Mouse (Mus musculus) Muller cell, postnatal 12 days (primary cell): ENCODE results near the gene Atp6v1g2.

Experiments
- DNase-seq: peaks from one replicate; pipeline ENCODE4 v3.0.0-alpha.2; 2015; ENCODE audit errors: inconsistent ontology term

Gene Atp6v1g2

DNA sequence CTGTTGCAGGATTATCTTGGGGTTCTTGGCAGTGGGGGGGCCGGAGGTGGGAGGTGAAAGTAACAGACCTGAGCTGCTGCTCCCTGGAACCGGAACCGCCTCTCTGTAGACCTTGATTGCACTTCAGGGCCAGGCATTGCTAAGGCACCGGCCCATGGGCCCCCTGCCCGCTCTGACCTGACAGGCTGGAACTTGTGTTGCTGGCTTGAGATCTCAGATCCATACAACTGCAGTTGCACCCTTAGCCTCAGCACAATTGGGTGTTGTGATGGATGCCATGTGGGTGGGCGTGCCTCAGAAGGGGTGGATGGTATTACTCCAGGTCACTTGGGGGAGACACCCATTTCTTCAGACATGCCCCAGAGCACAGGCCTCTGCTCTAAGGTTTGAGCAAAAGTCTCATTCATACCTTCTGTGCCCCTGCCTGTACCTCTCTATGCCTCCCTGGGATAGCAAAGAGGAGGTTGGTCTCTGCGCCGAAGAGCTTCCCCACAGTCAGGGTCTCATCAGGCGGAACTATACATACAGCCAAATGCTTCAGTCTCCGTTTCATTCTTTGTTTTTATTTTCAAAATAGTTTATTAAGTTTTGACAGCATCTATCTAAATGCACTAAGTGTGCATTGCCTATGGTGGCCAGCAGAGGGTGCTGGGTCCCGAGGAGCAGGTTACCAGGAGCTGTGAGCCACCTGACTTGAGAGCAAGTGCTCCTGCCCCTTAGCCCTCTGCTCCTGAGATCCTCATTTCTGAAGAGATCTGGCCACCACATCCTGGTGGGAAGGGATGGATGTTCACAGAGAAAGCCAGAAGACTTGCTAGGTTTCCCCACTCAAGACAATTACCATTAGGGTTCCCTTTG is 21.0 kb downstream of the Atp6v1g2 start:
- no peak for DNase-seq

- DNase-seq = no peak
Observed at GRCm38 (mm10) chr17:35255301-35255700, 21.8 kb downstream of the Atp6v1g2 start.

DNA sequence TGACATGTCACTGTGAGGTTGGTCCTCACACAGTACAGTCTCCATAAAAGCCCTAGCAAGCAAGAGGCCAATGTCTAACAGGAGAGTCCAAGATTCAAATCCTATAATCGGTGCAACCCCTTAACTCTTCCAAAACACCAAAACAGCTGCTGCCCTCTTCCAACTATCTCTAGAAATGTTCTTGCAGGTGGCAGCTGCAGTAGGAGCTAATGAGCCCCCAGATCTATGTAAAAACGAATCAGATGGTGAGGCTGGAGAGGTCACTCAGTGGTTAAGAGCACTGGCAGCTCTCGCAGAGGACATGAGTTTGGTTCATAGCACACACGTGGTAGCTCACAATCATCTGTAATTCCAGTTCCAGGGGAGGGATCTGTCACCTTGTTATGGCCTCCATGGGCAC is 22.2 kb downstream of the Atp6v1g2 start:
- no peak for DNase-seq

DNA sequence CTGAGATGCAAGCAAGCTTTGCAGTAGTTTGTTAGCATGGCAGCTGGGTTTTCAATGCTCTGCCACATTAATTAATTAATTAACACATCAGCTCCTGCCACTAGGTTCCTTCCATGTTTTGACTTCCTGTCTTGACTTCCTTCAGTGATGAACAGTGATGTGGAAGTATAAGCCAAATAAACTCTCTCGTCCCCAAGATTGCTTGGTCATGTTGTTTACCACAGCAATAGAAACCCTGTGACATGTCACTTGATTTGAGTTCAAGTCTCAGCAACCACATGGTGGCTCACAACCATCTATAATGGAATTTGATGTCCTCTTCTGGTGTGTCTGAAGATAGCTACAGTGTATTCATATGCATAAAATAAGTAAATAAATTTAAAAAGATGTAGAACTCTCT is 23.9 kb downstream of the Atp6v1g2 start:
- no peak for DNase-seq

DNA sequence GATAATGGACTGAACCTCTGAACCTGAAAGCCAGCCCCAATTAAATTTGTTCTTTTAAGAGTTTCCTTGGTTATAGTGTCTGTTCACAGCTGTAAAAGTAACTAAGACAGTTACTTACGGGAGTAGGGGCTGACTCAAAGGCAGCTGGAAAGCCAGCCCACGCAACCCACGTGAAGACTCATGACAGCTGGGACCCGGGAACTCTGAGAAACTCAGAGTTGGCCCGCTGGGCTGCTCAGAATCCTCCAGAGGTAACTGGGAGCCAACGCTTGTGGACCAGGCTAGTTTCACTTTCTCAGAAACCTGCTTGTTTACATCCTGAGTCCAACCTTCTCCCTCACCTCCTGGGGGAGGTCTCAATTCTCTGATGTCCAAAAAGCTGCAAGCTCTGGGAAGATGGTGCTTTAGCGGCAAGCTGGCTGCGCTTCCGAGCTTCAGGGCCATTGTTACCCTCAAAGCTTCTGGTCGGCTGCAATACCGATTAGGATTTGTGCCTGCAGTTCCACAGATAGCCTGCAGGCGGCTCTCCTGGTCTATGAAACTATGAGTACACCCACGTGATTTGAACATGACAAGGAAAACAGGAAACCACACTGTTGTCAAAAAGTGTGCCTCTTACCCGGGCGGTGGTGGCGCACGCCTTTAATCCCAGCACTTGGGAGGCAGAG is 24.5 kb downstream of the Atp6v1g2 start:
- DNase-seq = peak; percentile 81

DNA sequence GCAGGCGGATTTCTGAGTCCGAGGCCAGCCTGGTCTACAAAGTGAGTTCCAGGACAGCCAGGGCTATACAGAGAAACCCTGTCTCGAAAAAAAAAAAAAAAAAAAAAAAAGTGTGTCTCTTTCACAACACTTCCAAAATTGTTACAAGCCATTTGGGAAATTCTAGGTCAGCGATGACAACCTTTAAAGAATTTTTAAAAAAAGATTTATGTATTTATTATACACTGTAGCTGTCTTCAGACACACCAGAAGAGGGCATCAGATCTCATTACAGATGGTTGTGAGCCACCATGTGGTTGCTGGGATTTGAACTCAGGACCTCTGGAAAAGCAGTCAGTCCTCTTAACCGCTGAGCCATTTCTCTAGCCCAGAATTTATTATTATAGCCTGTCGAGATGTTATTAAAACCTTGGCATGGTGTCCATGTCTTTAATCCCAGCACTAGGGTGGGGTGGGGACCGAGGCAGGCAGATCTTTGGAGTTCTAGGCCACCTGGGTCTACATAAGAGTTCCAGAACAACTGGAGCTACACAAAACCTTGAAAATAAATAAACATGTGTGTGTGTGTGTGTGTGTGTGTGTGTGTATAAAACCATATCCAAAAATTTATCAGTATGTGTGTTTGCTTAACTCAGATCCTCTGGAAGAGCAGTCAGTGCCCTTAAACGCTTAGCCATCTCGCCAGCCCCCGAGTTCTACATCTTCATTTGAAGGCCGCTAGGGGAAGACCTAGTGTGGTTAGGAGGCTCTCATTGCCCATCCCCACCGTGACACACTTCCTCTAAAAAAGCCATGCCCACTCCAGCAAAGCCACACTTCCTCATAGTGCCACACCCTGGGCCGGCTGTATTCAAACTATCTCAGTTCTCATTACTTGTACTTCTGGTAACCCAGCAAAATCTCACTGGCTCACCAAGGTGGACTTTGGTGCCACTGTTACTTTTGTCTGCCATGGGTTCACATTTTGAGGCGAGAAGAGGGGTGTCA is 25.3 kb downstream of the Atp6v1g2 start:
- DNase-seq = no peak

GRCm38 (mm10) chr17:35259621-35260020 is 26.2 kb downstream of the Atp6v1g2 start:
- no peak for DNase-seq

DNA sequence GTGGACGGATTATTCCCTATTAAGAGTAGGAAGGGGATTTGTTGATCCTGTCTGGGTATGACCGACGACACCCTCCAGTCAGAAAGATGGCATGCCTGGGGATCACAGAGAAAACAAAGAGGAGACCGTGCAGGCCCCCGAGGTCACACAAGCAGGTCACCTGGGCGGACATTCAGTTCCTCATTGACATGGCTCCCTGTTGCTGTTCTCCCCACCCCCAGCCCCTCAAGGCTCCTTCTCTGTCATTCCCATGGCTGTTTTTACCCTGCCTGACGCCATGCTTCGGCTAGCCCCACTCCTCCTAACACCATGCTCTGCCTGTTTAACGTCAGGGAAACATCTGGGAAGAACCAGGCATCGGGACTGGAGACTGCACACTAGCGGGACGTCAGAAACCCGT is 28.2 kb downstream of the Atp6v1g2 start:
- no peak for DNase-seq

DNA sequence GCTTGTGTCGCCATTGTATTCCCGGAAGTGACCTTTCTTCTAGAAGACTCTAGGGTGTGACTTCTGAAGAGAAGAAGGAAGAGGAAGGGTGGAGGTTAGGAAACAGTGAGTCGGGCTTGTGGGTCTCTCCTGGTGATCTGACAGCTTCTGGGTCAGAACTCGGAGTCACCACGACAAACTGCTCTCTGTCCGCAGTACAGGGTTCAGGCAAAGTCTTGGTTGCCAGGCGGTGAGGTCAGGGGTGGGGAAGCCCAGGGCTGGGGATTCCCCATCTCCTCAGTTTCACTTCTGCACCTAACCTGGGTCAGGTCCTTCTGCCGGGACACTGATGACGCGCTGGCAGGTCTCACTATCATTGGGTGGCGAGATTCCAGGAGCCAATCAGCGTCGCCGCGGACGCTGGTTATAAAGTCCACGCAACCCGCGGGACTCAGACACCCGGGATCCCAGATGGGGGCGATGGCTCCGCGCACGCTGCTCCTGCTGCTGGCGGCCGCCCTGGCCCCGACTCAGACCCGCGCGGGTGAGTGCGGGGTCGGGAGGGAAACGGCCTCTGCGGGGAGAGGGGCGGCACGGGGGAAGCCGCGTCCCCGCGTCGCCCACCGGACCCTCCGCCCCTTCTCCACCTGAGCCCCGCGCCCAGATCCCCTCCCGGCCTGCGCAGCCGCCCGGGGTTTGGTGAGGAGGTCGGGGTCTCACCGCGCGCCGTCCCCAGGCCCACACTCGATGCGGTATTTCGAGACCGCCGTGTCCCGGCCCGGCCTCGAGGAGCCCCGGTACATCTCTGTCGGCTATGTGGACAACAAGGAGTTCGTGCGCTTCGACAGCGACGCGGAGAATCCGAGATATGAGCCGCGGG is 29.4 kb downstream of the Atp6v1g2 start, which contains the start of gene H2-D1:
Gene H2-D1, plus strand, starts transcription at position 67 of the 859 bp plus-strand sequence.
- DNase-seq = peak; percentile 89

GRCm38 (mm10) chr17:35263523-35263883 is 30.0 kb downstream of the Atp6v1g2 start:
- DNase-seq = peak; percentile 59

DNA sequence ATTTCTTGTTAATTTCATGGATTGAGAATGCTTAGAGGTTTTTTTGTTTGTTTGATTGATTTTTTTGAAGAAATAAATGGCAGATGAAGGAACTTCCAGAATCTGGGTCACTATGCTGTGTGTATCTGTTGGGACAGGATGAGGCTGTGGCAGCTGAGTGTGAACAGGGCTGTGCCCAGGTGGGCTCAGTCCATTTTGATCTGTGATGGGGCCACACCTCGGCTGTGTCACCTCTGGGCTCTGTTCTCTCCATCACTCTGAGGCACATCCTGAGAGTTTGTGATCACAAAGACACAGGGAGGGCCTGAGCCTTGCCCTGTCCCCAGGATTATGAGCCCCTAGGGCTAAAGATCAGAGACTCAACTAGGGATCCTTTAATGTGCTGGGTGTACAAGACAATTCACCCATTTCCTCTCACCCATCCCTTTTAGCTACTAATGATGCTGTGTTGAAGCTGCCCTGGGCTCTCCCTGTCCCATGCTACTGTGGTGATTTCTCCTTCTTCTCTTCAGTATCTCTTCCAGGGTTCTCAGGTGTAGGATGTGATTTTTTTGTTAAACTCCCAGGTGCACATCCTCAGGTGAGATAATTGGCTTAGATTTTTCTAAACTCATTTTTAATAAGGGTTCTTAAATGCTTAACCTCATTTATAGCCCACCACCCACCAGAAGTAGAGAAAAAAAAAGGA is 34.1 kb downstream of the Atp6v1g2 start:
- no peak for DNase-seq

- DNase-seq = peak; percentile 81
Observed at GRCm38 (mm10) chr17:35269653-35270347, 36.3 kb downstream of the Atp6v1g2 start.

- no peak for DNase-seq
Observed at GRCm38 (mm10) chr17:35272249-35272648, 38.8 kb downstream of the Atp6v1g2 start.

DNA sequence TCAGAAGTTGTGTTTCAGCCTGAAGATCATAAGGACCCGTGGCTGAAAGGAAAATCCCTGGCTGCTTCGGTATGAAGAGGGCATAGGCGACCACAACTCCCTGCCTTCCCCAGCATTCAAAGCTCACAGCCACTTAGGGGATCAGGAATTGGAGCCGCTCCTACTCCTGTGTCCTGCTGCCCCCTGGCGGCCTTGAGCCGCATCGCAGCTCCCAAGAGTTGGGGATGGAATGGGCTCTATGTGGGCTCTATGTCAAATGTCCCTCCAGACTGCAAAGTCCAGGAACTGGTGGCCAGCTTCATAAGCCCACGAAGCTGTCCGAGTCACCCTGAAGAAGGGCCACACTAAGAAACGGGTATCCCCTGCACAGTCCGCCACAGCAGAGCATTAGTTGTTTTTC is 41.3 kb downstream of the Atp6v1g2 start:
- DNase-seq = peak; percentile 79

DNA sequence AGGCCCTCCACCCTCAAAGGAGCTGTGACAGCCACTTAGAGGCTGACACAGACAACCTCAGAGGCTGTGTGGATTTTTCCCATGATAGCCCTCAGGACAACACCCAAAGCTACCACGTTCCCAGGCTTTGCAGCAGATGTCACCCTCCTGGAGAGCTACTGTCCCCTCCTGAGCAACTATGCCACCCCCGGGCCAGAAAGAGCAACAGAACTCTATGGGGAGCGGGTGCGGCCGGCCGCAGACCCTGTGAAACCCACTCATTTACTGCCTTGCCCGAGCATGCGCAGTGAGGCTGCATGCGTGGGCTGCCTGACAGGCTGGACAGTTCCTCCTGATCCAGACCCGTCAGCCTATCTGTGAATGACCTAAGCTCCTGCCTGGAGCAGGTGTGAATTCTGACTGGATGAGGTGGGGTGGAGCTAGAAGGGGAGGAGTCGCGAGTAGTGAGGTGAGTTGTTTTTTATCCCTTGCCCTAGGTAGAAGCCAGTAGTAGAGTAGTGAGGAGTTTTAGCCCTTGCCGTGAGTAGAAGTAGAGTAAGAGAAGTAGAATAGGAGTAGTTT is 42.9 kb downstream of the Atp6v1g2 start:
- no peak for DNase-seq

GRCm38 (mm10) chr17:35278049-35278448 is 44.6 kb downstream of the Atp6v1g2 start:
- DNase-seq = no peak

DNA sequence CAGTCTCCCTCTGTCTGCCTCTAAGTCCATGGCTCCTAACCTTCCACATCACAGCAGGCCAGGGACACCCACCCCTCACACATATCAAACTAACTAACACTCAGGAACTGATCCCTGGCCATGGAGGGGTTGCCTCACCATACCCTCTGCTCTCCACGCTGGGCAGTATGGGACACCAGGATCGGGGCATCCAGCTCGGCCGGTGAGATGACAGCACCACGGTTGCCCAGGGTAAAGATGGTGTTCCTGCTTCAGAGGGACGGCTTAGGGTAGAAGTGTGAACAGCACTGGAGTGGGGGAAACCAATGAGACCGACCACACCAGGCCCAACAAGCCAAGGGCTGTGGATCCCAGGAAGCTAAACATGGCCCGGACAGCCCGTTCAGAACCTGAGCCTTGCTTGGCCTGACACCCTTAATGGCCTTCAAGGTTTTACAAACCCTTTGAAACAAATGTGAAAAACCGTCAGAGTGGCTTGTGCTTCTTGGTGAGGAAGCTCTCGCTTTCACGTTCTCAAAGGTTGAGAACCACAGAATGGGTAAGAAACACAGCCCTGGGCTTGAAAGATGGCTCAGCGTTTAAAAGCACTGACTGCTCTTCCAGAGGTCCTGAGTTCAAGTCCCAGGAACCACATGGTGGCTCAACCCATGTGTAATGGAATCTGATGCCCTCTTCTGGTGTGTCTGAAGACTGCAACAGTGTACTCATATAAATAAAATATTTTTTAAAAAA is 45.7 kb downstream of the Atp6v1g2 start:
- DNase-seq = no peak

GRCm38 (mm10) chr17:35280276-35280675 is 46.8 kb downstream of the Atp6v1g2 start:
- DNase-seq = no peak

DNA sequence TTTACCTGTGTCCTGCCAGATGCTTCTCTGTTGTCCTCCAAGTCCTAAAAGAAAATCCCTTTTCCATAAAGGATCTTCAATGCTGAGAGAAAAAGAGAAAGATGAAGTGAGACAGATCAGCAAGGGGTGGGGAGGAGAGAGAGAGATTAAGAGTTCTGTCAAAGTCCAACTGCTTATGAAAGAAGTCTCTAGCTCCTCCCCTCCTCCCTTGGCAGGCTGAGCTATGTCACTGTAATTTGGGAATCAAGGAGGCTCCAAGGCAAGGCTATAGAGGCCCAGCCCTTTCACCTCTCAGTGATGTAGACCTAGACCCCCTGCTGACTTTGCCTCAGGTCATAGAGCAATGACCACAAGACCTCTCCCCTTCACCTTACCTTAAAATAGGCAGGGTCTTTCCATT is 52.0 kb downstream of the Atp6v1g2 start:
- no peak for DNase-seq
